In genomic region chr19:34193149-34193548, GRCm38 (mm10) we compare ENCODE assay signal across 8 mouse cellular contexts. TPM values are rescaled to one million over a fixed set of nuclear protein-coding genes. Genes with fewer than 3 reads are reported as not detected.
A peak's percentile ranks its signal among the peaks of the same experiment; 100 is the strongest.
DNase-seq lines count a peak whose midpoint lies in the region; ATAC-seq and TF ChIP-seq lines count a peak whose summit lies in the region.

No protein-coding gene starts in this region.

- H3K36me3 ChIP-seq in hindbrain, embryonic 14.5 days (replicated peaks; ENCODE audit: control insufficient read depth, insufficient read depth) = no peaks in the 10 kb centered on the region
- no peaks in the 10 kb centered on the region for H3K36me3 ChIP-seq in limb, embryonic 13.5 days

- H3K4me2 ChIP-seq in hindbrain, embryonic 14.5 days (replicated peaks) = peak overlapping the region; percentile 86
- peak overlapping the region; percentile 80 for H3K4me2 ChIP-seq in limb, embryonic 13.5 days (replicated peaks)

- peaks cover 8% of the 10 kb centered on the region for H3K4me1 ChIP-seq in embryonic fibroblast, embryonic 13.5 days (ENCODE audit: control insufficient read depth, insufficient read depth, low read length)
- peaks cover 10% of the 10 kb centered on the region; the same call in 1 of the 2 replicates for H3K4me1 ChIP-seq in hindbrain, embryonic 14.5 days (replicated peaks; ENCODE audit: control insufficient read depth, insufficient read depth, low read length)
- peaks cover 21% of the 10 kb centered on the region for H3K4me1 ChIP-seq in limb, embryonic 13.5 days

- WGBS in hindbrain, embryonic 14.5 days = 7% methylated on average over 9 of the region's 9 CpGs
- WGBS in limb, embryonic 13.5 days = under 1% methylated on average over 9 of the region's 9 CpGs

- peak overlapping the region; percentile 78 for H3K9ac ChIP-seq in hindbrain, embryonic 14.5 days
- H3K9ac ChIP-seq in limb, embryonic 13.5 days = no peak overlapping the region

- peak overlapping the region; percentile 99 for H3K27ac ChIP-seq in embryonic fibroblast, embryonic 13.5 days (ENCODE audit: insufficient read depth, low read length)
- H3K27ac ChIP-seq in hindbrain, embryonic 14.5 days = no peak overlapping the region
- H3K27ac ChIP-seq in limb, embryonic 13.5 days = no peak overlapping the region

- ATAC-seq in hindbrain, embryonic 14.5 days (ENCODE audit: low FRiP score) = no peak
- ATAC-seq in limb, embryonic 13.5 days (ENCODE audit: low FRiP score, low read depth) = no peak

- peak; percentile 16 to 45 for DNase-seq in layer of hippocampus, postnatal 10 days (ENCODE audit: low spot score in 2 of 2)
- no peak for DNase-seq in layer of hippocampus, adult 9-11 months
- peak; percentile 67 for DNase-seq in adipocyte (ENCODE audit: low spot score)
- peak; percentile 45 for DNase-seq in hindbrain, embryonic 14.5 days (ENCODE audit: low spot score)
- DNase-seq in naive thymus-derived CD4-positive, alpha-beta T cell, adult 2 months (ENCODE audit: low read depth) = peak; percentile 62
- DNase-seq in T-cell, adult 2 months (ENCODE audit: low spot score) = no peak

- TF ChIP-seq CTCF in embryonic fibroblast, embryonic 13.5 days (IDR thresholded peaks at IDR 0.05; ENCODE audit: borderline replicate concordance, insufficient read depth, low read length) = no peak

- no peak for TF ChIP-seq POLR2A in embryonic fibroblast, embryonic 13.5 days (IDR thresholded peaks at IDR 0.05; ENCODE audit: low read depth, low read length)

- peaks cover 6% of the 10 kb centered on the region; the same call in 1 of the 2 replicates for H3K27me3 ChIP-seq in hindbrain, embryonic 14.5 days (ENCODE audit: control insufficient read depth, insufficient read depth, low read length)
- H3K27me3 ChIP-seq in limb, embryonic 13.5 days = peaks cover 4% of the 10 kb centered on the region; the same call in 1 of the 2 replicates

- peak overlapping the region; percentile 85 for H3K4me3 ChIP-seq in embryonic fibroblast, embryonic 13.5 days (ENCODE audit: insufficient read depth, low read length)
- H3K4me3 ChIP-seq in hindbrain, embryonic 14.5 days (replicated peaks; ENCODE audit: low read length) = peak overlapping the region; percentile 60
- peak overlapping the region; percentile 77 for H3K4me3 ChIP-seq in limb, embryonic 13.5 days

- H3K9me3 ChIP-seq in hindbrain, embryonic 14.5 days (ENCODE audit: control insufficient read depth, low read length) = no peaks in the 10 kb centered on the region
- H3K9me3 ChIP-seq in limb, embryonic 13.5 days = no peaks in the 10 kb centered on the region

RNA-seq across cellular contexts. Expression of gene Stambpl1, which starts 1.1 kb away (rescaled TPM):
- 10 to 100 TPM; 17.3 to 23.0 TPM for total RNA-seq in layer of hippocampus, postnatal 10 days (2021)
- 30.6 and 40.5 TPM in 2 replicates for polyA plus RNA-seq in embryonic fibroblast, embryonic 13.5 days (2011; ENCODE audit: insufficient read length, low read depth, missing spikeins)
- 18.6 and 26.9 TPM in 2 replicates for polyA plus RNA-seq in hindbrain, embryonic 14.5 days (2014; fragmentation: Nextera tagmentation; extraction: Ambion mirVana)
- 18.2 and 18.6 TPM in 2 replicates for polyA plus RNA-seq in limb, embryonic 13.5 days (2015; fragmentation: Nextera tagmentation; extraction: Ambion mirVana)

RNA-seq across cellular contexts. Expression of gene Ankrd22, which starts 27.3 kb away (rescaled TPM):
- total RNA-seq in layer of hippocampus, postnatal 10 days (2021) = under 1 TPM in 1 of 2 experiments, not detected in 1; 0.11 TPM
- not detected in 2 replicates for polyA plus RNA-seq in embryonic fibroblast, embryonic 13.5 days (2011; ENCODE audit: insufficient read length, low read depth, missing spikeins)
- polyA plus RNA-seq in hindbrain, embryonic 14.5 days (2014; fragmentation: Nextera tagmentation; extraction: Ambion mirVana) = not detected in 2 replicates
- polyA plus RNA-seq in limb, embryonic 13.5 days (2015; fragmentation: Nextera tagmentation; extraction: Ambion mirVana) = 1.4 and 2.2 TPM in 2 replicates

Comparison
In these comparisons a context has a peak if more than half of its experiments do, and no peak if none do; other contexts are left out.
1. DNase-seq: peak in layer of hippocampus, postnatal 10 days (2 of 2), adipocyte (single experiment), hindbrain, embryonic 14.5 days (single experiment) and naive thymus-derived CD4-positive, alpha-beta T cell, adult 2 months (single experiment); none in layer of hippocampus, adult 9-11 months (single experiment) and T-cell, adult 2 months (single experiment).
2. Peak in every context shown above with its lines, with median percentiles within 50 percentile points of each other: H3K4me3 ChIP-seq.